Comparison of ENCODE assay signal across 9 mouse cellular contexts in the genomic region with DNA sequence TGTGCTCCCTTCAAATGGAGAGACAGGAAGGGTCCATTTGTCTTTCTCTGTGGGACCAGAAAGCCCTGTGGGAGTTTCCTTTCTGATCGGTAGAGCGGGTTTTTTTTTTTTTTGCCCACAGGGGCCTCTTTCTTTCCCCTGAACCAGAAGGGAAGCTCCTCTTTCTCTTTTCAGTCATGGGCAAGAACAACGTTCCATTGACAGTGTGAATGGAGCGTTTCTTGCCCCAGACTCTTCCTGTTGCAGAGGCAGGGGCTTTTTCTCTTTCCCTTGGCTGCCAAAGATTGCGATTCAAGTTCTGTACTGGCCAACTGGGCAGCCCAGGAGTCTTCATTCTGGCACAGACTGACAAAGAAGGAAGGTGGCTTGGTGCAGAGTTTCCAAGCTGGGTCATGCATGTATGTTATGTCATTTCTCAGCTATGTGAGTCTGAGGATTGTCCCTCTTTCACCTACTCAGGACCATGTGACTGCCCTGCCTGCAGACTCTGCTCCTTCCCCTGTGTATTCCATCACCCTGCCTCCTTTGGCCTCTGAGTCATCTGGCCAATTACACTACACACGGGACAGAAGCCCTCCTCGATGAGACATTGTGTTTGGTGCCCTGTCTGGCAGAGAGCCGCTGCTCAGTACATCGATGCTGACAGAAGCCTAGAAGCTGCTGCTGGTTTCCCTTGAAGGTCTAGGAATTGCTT. TPM values are rescaled to one million over a fixed set of nuclear protein-coding genes. Genes with fewer than 3 reads are reported as not detected.
A peak's percentile ranks its signal among the peaks of the same experiment; 100 is the strongest.
DNase-seq lines count a peak whose midpoint lies in the region; ATAC-seq and TF ChIP-seq lines count a peak whose summit lies in the region.
"Had no signal": no experiment of that assay in that cellular context is flagged by ENCODE, and none has a peak within 500 bp of the region (broad histone marks: within the 10 kb centered on the region; RNA-seq: fewer than 3 reads in every experiment).

No protein-coding gene starts in this region.

- no peaks in the 10 kb centered on the region for H3K27me3 ChIP-seq in spleen, adult 2 months (ENCODE audit: control insufficient read depth, insufficient read depth, low read length)
- no peaks in the 10 kb centered on the region for H3K27me3 ChIP-seq in stomach, embryonic 15.5 days (replicated peaks)

- DNase-seq in spleen, adult 2 months (ENCODE audit: low read depth in 1 of 2, low spot score in 2 of 2): no peak
- no peak for DNase-seq in spleen, adult 12 weeks (ENCODE audit: low spot score)
- DNase-seq in adrenal gland, postnatal 25 days: peak; percentile 37
- DNase-seq in c-Kit-positive CD71-positive TER-119-positive erythroid progenitor cells, embryonic 14.5 days (ENCODE audit: low spot score): no peak
- DNase-seq in embryo, embryonic 11 days: no peak
- DNase-seq: cerebellum, adult 9-11 months; layer of hippocampus, adult 9-11 months had no signal

- peaks cover 16% of the 10 kb centered on the region for H3K4me1 ChIP-seq in spleen, adult 2 months (ENCODE audit: control insufficient read depth, insufficient read depth, insufficient read length)
- no peaks in the 10 kb centered on the region; the same call in 1 of the 2 replicates for H3K4me1 ChIP-seq in stomach, embryonic 15.5 days

- H3K4me2 ChIP-seq in stomach, embryonic 15.5 days: no peak overlapping the region

- H3K9me3 ChIP-seq in stomach, embryonic 15.5 days: no peaks in the 10 kb centered on the region

- H3K27ac ChIP-seq in spleen, adult 2 months (ENCODE audit: insufficient read depth, low read length): peak overlapping the region; percentile 82
- H3K27ac ChIP-seq in stomach, embryonic 15.5 days: no peak overlapping the region

- no peak overlapping the region for H3K4me3 ChIP-seq in spleen, adult 2 months (ENCODE audit: extremely low read depth, insufficient read depth, insufficient read length)
- no peak overlapping the region for H3K4me3 ChIP-seq in stomach, embryonic 15.5 days (replicated peaks)

- WGBS in spleen, adult 2 months: 31% methylated on average over 9 of the region's 9 CpGs
- WGBS in stomach, embryonic 15.5 days: 58% methylated on average over 9 of the region's 9 CpGs

- peak; percentile 24 for ATAC-seq in inflammation-experienced regulatory T-cells, adult 6 months
- 0 out of 2 replicates have a peak, but pooled peaks have one; percentile 65 for ATAC-seq in stomach, embryonic 15.5 days (ENCODE audit: insufficient read depth, low FRiP score, low read depth)

- no peak for TF ChIP-seq CTCF in spleen, adult 2 months (IDR thresholded peaks at IDR 0.05; ENCODE audit: extremely low read depth, insufficient read depth, insufficient read length, insufficient replicate concordance)

- no peak for TF ChIP-seq POLR2A in spleen, adult 2 months (IDR thresholded peaks at IDR 0.05; ENCODE audit: low read depth, low read length)

- H3K36me3 ChIP-seq in spleen, adult 2 months (ENCODE audit: control insufficient read depth, insufficient read depth, low read length): no peaks in the 10 kb centered on the region
- H3K36me3 ChIP-seq in stomach, embryonic 15.5 days: no peaks in the 10 kb centered on the region

- no peak overlapping the region for H3K9ac ChIP-seq in stomach, embryonic 15.5 days

RNA-seq across cellular contexts. Expression of gene Agfg1, which starts 7.6 kb away (rescaled TPM):
- polyA plus RNA-seq in spleen, adult 2 months (2012; rRNA removed): 32.2 and 41.1 TPM in 2 replicates
- total RNA-seq in adrenal gland, postnatal 25 days (2021): 56.4 and 58.6 TPM in 2 replicates
- 10 to 100 TPM; 32.2 to 33.2 (median 32.6) TPM for polyA plus RNA-seq in inflammation-experienced regulatory T-cells, adult 6 months (2017; shearing (Covaris generic))
- polyA plus RNA-seq in stomach, embryonic 15.5 days (2015; fragmentation: Nextera tagmentation; extraction: Ambion mirVana): 27.0 and 27.9 TPM in 2 replicates
